Mouse (Mus musculus) thymus, postnatal 4 days (tissue): ENCODE results near the gene Map3k21.

Experiments
- DNase-seq: peaks from one replicate; pipeline ENCODE4 v3.0.0; 2021

Gene Map3k21

DNA sequence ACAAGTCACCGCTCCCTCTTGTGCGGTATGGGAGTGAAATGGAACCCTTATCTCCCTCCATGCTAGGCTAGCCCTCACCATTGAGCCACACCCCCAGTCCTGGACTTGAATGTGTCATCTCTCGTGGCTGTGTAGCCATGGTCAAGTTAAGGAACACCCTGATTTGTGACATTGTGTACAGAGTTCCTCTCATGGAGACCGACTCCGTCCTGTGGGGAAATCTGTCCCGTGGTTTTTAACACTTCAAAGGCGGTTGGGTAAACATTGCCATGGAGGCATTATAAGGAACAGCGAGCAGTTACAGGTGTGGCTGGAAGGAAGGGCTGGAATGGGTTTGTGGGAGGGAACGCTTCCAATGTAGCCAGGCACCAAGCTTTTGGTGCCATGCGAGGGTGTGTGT lies 6.8 kb downstream of the Map3k21 start:
- no peak for DNase-seq

DNA sequence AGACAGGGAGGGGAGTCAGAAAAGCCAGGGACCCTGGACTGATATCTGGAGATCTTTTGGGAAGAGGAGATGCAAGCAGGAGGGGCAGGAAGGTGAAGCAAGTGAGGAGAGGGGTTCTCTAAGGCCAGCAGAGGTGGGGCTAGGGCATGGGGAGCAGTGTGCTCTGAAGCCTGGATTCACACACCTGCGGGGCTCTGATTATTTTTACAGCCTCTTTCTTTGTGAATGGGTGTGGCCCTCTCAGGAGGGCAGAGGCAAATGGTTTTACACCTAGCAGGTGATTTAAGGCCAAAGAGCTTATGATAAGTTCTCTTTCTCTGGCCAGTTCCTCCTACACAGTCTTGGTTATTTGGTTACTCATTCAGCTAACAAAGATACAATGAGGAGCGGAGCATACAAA lies 8.5 kb downstream of the Map3k21 start:
- no peak for DNase-seq

DNA sequence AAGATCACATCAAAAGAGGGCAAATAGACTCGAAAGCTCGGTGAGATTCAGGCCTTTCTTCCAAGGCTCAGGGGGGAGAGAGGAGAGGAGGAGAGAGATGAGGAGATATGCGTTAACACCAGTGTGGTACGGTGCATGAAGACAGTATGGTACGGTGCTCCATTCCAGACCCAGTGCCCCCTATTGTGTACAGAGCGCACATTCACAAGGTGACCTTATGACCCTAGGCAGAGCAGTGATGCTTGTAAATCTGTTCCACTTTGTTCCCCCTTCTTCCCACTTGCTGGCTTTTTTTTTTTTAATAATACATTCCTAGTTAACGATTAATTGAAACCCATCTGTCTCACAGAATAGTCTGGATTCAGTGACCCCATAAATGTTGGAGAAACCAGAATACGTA lies 9.3 kb downstream of the Map3k21 start:
- no peak for DNase-seq

DNA sequence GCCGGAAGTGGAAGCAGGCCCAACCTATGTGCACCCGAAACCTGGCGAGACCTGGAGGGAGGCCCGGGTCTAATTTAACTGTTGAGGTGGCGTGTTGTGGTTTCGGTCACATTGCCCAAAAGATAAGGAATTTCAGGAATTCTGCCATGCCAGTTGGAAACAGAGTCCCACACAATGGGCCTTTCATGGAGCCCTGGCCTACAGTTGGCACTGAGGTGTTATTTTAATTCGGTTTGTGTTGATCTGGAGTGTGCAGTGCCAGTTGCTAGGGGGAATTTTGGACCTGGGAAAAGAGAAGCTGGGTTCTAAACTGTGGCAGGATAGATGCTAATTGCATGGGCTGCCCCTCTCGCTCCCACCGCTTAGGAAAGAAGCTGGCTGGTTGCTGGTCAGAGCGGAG lies 10.0 kb downstream of the Map3k21 start:
- DNase-seq, result no peak

DNA sequence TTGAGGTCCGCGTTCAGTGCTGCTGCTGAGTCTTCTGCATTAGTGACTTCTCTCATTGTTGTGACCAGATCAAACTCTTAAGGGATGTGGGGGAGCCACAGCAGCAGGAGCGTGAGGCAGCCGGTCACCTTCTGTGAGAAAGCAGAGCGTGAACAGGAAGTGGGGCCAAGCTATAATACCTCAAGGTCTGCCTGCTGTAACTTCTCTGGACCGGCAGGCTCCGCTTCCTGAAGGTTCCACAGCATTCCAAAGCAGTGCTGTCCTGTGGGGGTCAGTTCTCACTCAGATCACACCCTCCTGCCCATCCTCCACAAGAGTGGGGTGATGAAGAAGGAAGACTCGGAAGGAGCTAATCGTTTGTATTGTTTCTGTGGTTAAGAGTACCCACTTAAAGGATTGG lies 10.5 kb downstream of the Map3k21 start:
- DNase-seq, result no peak

DNA sequence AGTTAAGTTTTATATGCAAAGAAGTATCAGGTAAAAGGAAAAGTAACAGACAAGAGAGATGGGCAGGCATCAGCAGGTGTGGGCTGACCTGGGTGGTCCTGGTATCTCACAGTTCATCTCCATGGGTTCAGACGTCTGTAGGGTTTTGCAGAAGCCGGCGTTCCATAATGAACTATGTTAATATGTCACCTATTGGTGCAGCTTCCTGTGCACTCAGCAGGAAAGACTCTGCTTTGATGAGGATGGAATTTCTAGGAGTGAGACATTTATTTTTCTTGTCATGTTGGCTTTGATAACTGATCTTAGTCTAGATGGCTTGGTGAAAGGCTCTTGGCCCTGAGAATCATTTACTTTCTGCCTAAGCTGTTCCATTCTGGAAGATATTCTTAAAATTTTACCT lies 12.1 kb downstream of the Map3k21 start:
- DNase-seq, result no peak

DNA sequence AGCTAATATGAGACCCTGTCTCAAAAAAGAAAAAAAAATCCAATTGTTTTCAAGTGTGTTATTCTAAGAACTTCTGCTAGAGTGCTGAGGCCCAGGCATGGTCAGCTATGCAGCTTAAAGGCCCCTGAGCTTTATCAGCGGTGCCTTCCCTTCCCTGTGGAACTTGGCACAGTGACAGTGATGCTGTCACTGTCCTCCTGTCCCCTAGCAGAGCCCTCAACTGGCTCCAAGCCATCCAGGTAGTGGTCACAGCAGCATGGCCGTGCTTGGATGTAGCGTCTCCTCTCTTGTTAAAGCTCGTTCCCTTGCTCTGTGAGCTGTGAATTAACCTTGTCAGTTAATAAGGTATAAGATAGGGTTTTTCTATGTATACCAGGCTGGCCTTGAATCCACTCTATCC lies 16.4 kb downstream of the Map3k21 start:
- DNase-seq, result no peak

DNA sequence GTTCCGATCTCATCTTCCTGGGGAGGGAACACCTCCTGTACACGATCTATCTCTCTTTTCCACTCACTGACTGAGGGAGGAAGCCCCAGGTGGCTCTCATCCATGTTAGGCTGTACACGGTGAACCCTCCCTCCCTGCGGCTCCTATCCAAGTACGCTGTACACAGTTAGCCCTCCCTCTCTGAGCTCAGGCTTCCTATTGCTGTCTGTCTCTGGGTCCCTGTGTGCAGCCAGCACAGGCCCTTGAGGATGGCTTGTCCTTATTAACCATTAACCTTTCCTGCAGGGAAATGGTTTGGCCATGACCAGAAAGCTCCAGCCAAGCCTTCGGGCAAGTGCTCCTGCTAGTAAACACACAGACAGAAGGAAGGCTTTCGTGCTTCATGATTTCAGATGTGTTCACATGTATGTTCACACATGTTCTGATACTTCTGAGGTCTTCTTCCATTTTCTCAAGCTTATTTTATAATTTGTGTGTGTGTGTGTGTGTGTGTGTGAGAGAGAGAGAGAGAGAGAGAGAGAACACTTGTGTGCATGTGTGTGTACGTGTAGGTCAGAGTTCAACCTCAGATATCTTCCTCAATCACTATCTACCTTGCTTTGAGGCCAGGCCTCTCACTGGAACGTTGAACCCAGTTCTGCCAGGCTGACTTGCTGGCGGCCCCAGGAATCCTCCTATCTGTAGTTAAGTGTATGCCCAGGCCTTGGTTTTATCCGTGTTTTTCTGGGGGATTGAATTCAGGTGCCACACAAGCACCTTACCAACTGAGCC lies 20.2 kb downstream of the Map3k21 start:
- no peak for DNase-seq

DNA sequence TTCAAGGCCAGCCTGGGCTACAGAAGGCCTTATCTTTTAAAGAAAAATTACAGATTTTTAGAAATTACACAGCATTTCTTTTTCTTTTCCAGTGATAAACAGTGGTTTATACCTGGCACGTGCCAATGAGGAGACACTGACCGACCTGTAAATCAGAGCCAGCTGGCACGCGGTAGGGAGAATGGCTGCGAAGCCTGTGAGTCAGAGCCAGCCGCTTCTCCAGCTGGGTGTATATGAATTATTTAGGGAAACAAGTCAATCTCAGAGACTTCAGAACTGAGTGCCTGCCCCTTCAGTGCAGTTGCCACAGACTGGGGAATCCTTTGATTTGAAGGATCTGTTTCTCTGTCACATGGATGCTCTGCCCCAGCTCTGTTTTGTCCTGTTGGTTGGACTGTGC lies 21.6 kb downstream of the Map3k21 start:
- DNase-seq, result no peak

DNA sequence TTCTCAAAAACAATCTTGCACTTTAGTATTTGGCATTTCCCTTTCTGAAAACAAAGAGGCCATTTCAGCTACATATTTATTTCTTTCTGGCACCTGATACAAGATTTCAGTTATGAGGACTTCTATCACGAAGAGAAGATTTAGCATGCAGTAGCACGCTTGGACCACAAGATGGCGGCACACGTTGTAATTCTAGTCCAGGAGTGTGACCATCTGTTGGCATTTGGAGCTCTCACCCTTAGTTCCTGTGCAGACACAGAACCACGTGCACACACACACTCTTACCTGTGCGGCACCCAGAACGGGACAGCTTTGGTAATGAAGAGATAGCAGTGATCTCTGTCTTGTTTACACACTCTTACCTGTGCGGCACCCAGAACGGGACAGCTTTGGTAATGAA lies 25.4 kb downstream of the Map3k21 start:
- peak; percentile 72 for DNase-seq

DNA sequence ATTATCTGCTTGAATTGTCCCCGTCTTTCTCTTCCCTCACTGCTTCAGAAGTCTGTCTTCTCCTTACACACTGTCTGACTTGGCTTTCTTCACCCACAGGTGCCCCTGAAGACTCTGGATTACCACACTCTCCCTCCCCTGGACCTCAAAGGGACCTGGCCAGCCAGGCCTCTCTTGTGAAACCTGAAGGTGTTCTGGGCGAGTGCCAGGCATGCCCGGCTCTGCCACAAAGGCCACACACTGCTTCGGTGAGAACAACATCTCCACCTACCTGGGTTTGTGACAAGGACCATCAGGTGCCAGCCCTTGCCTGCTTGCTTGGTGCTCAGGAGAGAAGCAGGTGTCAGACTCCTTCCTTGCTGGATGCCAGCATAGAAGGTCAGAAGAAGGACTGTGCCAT lies 34.3 kb downstream of the Map3k21 start:
- DNase-seq, result no peak

DNA sequence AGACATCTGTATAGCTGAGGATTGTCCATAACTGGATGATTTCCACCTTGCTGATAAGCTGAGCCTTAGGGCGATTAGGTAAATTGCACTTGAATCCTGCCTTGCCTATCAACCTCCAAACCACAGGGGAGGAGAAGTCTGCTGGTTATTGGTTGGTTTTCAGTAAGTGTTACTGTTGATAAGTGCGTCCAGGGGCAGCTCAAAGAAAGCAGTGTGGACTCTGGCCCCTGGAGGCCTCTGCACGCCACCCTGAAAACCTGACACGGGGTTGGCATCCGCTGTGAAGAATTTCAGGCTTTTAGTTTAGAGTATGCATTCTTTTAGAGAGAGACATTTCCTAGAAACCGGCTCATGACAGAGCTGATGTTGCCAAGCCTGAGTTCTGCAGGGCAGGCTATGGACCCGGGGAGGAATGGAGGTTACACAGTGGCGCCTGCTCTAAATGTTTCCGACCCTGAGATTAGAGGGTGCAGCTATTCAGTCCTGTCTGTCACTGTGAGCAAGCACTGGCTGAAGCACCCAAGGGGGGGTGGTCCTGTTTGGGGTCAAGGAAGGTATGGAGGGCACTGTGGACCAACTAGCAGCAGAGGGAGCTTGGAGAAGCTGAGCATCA lies 38.6 kb downstream of the Map3k21 start:
- no peak for DNase-seq

DNA sequence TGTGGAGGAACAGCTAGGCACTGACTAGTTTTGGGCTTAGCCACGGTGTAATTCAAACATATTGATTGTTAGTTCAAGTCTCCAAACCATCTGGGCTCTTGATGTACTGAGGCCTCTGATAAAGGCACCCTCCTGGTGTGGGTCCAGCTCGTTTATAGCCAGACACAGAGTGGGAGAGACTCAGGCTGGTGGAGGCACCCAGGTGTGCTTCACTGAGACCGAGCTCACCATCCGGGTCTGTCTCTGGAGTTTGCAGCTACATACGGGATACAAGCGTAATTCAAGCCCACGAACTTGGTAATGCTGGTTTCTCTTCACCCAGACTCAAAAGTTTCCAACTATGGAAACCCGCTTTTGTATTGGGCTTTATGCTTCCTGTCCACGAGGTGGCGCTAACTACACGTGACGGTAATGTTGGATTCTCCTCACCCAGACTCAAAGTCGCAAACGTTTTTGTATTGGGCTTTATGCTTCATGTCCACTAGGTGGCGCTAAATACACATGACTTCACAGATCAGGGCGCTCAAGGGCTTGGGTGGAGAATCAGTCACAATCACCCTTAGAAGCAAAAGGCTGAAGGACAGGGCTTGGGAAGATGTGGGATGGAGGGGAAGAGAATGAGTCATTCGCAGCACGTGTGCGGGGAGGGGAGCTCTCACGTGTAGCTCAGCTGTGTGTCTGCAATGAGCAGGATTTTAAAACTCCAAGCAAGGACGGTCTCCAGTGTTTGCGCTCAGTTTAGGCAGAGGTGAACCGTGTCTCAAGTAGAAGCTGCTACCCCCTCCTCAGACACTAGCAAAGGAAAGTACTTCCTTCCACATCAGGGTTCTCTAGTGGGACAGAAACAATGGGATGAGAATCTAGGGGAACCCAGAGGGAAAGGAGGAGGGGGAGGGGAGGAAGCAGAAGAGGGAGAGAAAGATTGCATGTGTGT lies 40.0 kb downstream of the Map3k21 start:
- DNase-seq, result peak; percentile 84

DNA sequence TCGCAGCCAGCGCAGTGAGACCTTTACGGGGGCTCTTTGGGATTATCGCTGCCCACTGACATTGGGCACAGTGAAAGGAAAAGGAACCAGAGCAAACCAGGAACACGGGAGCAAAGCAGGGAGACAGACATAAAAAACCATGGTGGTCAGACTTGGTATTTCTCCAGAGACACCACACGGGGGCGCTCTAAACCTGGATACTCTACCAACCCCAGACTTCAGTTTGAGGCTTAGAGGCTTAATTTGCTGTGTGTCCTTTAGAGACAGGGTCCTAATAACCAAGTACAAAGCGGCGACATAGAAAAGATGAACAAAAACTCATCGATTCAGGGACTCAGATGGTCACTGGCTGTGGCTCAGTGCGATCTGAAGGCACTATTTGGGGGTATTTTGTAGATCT lies 45.4 kb downstream of the Map3k21 start:
- peak; percentile 50 for DNase-seq

DNA sequence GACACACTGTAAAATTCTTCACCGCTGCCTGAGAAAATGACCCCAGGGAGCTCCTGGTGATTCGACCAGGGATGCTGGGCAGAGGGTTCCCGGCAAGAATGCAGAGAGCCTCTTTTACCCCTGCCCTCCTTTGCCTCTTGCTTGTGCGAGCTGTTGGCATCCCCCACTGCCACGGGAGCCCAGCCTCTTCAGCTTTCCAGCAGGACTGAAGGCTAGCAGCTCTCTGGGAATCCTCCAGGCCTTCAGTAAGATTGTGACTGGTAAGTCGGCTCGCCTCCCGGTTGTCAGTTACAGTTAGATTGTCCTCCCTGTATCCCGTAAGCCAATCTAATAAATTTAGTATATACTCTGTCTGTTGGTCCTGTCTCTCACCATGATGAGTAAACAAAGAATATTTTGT lies 46.5 kb downstream of the Map3k21 start:
- DNase-seq, result no peak

DNA sequence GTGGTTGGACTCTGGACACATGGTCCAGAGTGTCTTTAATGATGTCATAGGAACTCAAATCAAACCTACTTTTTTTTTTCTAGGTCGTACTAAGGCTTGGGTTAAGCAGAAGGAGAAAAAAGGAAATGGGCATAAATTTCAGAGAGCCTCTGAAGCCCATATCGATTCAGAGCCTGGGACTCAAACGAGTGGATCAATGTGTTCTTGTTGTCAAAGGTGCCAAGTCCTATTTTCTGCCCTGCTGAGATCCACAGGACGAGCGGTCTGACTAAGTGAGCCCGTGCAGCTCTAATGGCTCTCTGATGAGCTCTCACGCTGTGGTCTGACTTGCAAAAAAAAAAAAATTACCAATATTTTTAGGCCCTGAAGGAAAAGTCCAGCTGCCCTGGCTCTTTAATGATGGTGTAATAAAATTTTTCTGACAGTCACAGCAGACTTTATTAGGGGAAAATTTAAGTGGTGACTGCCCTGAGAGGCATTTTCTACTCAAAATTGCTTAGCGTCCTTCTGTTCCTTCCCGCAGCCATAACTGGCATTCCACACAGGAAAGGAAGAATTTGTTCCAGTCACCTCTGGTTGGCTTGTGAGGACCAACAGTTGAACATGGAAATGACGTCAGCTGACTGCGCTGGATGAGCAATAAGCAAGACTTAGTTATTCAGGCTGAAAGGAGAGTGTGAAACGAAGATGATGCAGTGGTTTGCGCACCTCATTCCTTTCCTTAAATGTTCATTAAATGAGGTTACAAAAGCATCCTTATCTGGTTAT lies 47.2 kb downstream of the Map3k21 start:
- no peak for DNase-seq

DNA sequence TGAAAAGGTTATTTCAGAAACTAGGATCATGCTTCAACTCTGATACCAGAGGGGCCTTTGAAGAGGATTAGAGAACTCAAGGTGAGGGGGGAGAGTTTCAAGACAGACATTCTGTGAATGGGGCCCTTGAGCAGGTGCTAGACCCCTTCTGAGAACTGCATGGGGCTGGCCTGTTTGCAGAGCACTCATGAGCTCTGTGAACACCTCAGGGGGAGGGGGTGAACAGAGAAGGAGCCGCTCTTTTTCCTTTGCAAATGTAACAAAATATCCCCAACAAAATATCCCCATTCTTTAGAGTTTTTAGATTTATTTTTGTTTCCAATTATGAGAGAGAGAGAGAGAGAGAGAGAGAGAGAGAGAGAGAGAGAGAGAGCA lies 47.7 kb downstream of the Map3k21 start:
- DNase-seq, result no peak

DNA sequence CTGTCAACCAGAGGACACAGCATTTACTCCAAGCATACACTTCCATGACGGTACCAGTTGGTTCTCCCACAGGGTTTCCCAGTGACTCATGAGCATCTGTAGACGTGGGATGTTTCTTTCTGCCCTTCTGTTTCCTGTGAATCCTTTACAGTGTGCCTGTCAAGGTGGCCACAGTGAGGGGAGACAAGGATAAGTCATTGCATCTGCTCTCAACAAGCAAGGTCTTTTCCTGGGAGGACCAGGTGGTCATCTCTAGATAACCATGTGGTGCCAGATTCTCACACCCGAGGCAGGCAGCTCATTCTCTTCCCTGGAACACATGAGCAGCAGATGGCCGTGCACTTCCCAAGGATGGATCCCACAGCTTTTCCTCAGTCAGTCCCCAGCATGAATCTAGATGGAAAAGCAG lies 49.1 kb downstream of the Map3k21 start:
- DNase-seq, result no peak

DNA sequence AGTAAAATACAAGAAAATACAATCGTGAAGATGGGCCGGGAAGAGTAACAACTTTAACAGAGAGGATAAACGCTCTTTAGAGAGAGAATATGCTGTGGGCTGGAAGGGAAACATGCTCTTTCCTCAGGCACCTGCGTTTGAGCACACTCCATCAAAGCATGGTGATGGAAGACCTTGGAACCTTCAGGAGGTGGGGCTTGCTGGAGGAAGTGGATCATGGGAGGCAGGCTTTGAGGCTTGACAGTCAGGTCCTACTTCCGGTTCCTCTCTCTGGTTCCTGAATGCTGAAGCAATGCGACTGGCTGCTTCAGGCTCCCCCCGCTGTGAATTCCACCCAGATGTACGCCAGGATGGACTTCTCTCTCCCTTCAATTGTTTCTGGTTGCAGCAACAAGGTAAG lies 49.8 kb downstream of the Map3k21 start:
- DNase-seq, result no peak

DNA sequence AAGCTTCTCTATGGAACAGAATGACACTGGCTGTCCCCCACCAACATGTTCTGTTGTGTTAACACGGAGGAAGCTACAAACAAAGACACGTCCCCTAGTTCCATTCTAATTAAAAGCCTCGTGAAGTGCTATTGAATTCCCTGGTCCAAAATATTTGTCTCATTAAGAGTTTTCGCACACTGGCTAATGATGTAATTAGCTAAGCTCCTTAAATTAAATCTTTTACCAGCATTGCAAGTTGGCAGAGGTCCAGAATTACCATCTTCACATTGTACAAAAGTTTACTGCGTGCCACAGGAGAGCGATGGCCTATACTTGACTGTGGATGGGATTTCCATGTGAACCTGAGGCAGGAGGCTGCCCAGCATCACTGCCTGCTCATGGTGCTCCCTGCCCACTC lies 51.5 kb downstream of the Map3k21 start:
- no peak for DNase-seq

DNA sequence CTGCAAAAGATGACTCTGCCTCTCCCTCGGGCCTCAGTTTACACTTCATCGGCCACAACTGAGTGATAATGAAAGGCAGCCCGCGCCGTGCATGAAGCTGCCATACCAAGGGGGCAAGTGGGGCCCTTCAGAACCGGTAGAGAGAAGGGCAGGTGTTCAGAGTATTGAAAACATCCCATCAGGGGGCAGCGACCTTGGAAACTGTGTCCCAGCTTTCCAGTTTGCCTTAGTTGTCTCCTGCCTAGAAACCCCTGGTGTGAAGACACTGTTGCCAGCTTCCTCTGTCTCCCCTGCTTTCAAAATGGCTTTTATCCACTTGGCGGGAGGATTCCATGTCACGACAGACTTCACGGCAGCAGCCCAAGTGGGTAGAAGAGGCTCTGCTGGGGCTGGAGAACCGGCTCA lies 53.6 kb downstream of the Map3k21 start:
- DNase-seq, result no peak

DNA sequence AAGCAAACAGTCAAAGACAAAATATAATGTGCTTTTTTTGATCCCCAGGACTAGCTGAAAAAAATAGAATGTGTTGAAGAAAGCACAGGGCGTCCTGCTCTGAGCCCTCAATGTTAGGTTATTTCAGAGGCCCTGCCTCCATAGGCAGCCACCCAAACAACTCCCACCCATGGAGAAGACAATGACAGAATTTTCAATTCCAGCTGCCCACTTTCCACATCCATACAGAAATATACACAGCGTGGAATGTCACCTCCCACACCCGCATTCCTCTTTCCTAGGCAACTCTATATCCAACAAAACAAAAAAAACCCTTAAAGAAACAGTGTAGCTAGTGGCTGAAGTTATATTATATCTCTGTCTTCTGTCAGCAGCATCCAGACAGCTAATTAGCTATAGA lies 61.1 kb downstream of the Map3k21 start:
- DNase-seq, result no peak

DNA sequence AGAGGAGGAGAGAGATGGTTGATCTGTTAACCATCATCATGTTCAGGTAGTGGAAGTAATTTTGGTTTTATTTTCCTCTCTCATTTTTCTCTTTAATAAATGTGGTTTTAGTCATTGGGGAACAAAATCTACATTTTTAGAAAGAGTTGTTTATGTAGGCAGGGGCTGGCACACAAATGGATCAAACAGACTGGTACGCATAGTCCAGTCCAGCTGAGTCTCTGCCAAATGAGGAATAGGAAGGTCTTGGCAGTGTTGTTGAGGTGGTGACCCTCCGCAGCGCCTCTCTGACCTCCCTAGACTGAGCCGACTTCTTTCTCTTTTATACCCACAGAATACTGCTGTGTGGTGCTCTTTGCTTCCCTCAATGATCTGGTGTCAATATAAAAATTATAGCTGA lies 65.7 kb downstream of the Map3k21 start:
- DNase-seq, result no peak
